In genomic region chr13:64161916-64162611, GRCm38 (mm10) we compare ENCODE assay signal across 8 mouse cellular contexts. TPM values are rescaled to one million over a fixed set of nuclear protein-coding genes. Genes with fewer than 3 reads are reported as not detected.
DNase-seq lines count a peak whose midpoint lies in the region; ATAC-seq and TF ChIP-seq lines count a peak whose summit lies in the region.

No protein-coding gene starts in this region.

- peak overlapping the region; percentile 36; the same call in 1 of the 2 replicates for H3K27ac ChIP-seq in bone marrow macrophage, adult 2 months (ENCODE audit: insufficient read depth, low read depth, low read length)
- peak overlapping the region; percentile 74 for H3K27ac ChIP-seq in forebrain, embryonic 13.5 days
- H3K27ac ChIP-seq in intestine, embryonic 16.5 days (ENCODE audit: low read length), result peak overlapping the region; percentile 83
- H3K27ac ChIP-seq in midbrain, embryonic 12.5 days (replicated peaks), result peak overlapping the region; percentile 88

- no peaks in the 10 kb centered on the region for H3K4me1 ChIP-seq in bone marrow macrophage, adult 2 months (ENCODE audit: control insufficient read depth, insufficient read depth, low read length)
- peaks cover 12% of the 10 kb centered on the region for H3K4me1 ChIP-seq in forebrain, embryonic 13.5 days
- peaks cover 10% of the 10 kb centered on the region for H3K4me1 ChIP-seq in intestine, embryonic 16.5 days (ENCODE audit: control insufficient read depth, insufficient read depth, low read length)
- H3K4me1 ChIP-seq in midbrain, embryonic 12.5 days, result peaks cover 13% of the 10 kb centered on the region

- H3K9me3 ChIP-seq in forebrain, embryonic 13.5 days (replicated peaks), result no peaks in the 10 kb centered on the region
- H3K9me3 ChIP-seq in intestine, embryonic 16.5 days (ENCODE audit: control insufficient read depth, low read length), result no peaks in the 10 kb centered on the region
- H3K9me3 ChIP-seq in midbrain, embryonic 12.5 days, result no peaks in the 10 kb centered on the region

- peaks cover 16% of the 10 kb centered on the region; the same call in 1 of the 2 replicates for H3K27me3 ChIP-seq in forebrain, embryonic 13.5 days
- H3K27me3 ChIP-seq in intestine, embryonic 16.5 days (replicated peaks; ENCODE audit: control insufficient read depth, insufficient read depth, low read length), result no peaks in the 10 kb centered on the region
- H3K27me3 ChIP-seq in midbrain, embryonic 12.5 days, result peaks cover 17% of the 10 kb centered on the region

- H3K36me3 ChIP-seq in forebrain, embryonic 13.5 days (ENCODE audit: poor library complexity, severe bottlenecking), result peaks cover 9% of the 10 kb centered on the region; the same call in 1 of the 2 replicates
- no peaks in the 10 kb centered on the region for H3K36me3 ChIP-seq in intestine, embryonic 16.5 days (ENCODE audit: control insufficient read depth, insufficient read depth, low read length)
- no peaks in the 10 kb centered on the region for H3K36me3 ChIP-seq in midbrain, embryonic 12.5 days

- no peak for TF ChIP-seq CTCF in bone marrow macrophage, adult 2 months (IDR thresholded peaks at IDR 0.05; ENCODE audit: low read depth, low read length)

- no peak for TF ChIP-seq POLR2A in bone marrow macrophage, adult 2 months (IDR thresholded peaks at IDR 0.05; ENCODE audit: borderline replicate concordance, low read depth, low read length)

- H3K9ac ChIP-seq in forebrain, embryonic 13.5 days, result peak overlapping the region; percentile 83
- peak overlapping the region; percentile 85 for H3K9ac ChIP-seq in intestine, embryonic 16.5 days (ENCODE audit: low read depth, low read length)
- peak overlapping the region; percentile 89 for H3K9ac ChIP-seq in midbrain, embryonic 12.5 days (replicated peaks)

- WGBS in forebrain, embryonic 13.5 days, result under 1% methylated on average over 67 of the region's 71 CpGs
- WGBS in intestine, embryonic 16.5 days, result under 1% methylated on average over 69 of the region's 71 CpGs
- 0% methylated on average over 66 of the region's 71 CpGs for WGBS in midbrain, embryonic 12.5 days

- peak overlapping the region; percentile 95 for H3K4me2 ChIP-seq in forebrain, embryonic 13.5 days
- H3K4me2 ChIP-seq in intestine, embryonic 16.5 days (ENCODE audit: low read depth, low read length), result peak overlapping the region; percentile 98
- peak overlapping the region; percentile 97 for H3K4me2 ChIP-seq in midbrain, embryonic 12.5 days (replicated peaks)

- ATAC-seq in forebrain, embryonic 13.5 days, result peak; percentile 75; the same call in 1 of the 2 replicates
- ATAC-seq in intestine, embryonic 16.5 days, result peak; percentile 74; the same call in 1 of the 2 replicates
- ATAC-seq in midbrain, embryonic 12.5 days (ENCODE audit: low FRiP score, low read depth), result peak; percentile 72; the same call in 1 of the 2 replicates

- DNase-seq in layer of hippocampus, adult 9-11 months, result peak; percentile 48
- DNase-seq in layer of hippocampus, postnatal 10 days (ENCODE audit: low spot score in 2 of 2), result no peak
- no peak for DNase-seq in Muller cell, postnatal 12 days (ENCODE audit: inconsistent ontology term)
- no peak for DNase-seq in adrenal gland, postnatal 4 days (ENCODE audit: low spot score in 2 of 2)

- H3K4me3 ChIP-seq in bone marrow macrophage, adult 2 months (ENCODE audit: insufficient read depth, low read length), result peak overlapping the region; percentile 92
- peak overlapping the region; percentile 63 for H3K4me3 ChIP-seq in forebrain, embryonic 13.5 days
- peak overlapping the region; percentile 83 for H3K4me3 ChIP-seq in intestine, embryonic 16.5 days (ENCODE audit: low read length)
- peak overlapping the region; percentile 75 for H3K4me3 ChIP-seq in midbrain, embryonic 12.5 days

RNA-seq across cellular contexts. Expression of gene Habp4, which starts 0.4 kb away (rescaled TPM):
- 100 to 1,000 TPM; 120 to 121 TPM for total RNA-seq in layer of hippocampus, postnatal 10 days (2021)
- polyA plus RNA-seq in bone marrow macrophage, adult 2 months (2012; ENCODE audit: insufficient read depth, insufficient read length, missing spikeins), result 17.6 and 20.9 TPM in 2 replicates
- 10.9 and 12.4 TPM in 2 replicates for polyA plus RNA-seq in forebrain, embryonic 13.5 days (2015; fragmentation: Nextera tagmentation; extraction: Ambion mirVana)
- polyA plus RNA-seq in intestine, embryonic 16.5 days (2015; fragmentation: Nextera tagmentation; extraction: Ambion mirVana), result 11.9 TPM in 2 replicates
- polyA plus RNA-seq in midbrain, embryonic 12.5 days (2016; fragmentation: Nextera tagmentation; extraction: Ambion mirVana), result 26.8 and 28.4 TPM in 2 replicates
- 10 to 100 TPM; 29.3 to 32.4 TPM for total RNA-seq in adrenal gland, postnatal 4 days (2021)

RNA-seq across cellular contexts. Expression of gene Zfp367, which starts 9.1 kb away (rescaled TPM):
- 1 to 10 TPM; 7.7 to 9.5 TPM for total RNA-seq in layer of hippocampus, postnatal 10 days (2021)
- 16.9 and 22.9 TPM in 2 replicates for polyA plus RNA-seq in bone marrow macrophage, adult 2 months (2012; ENCODE audit: insufficient read depth, insufficient read length, missing spikeins)
- polyA plus RNA-seq in forebrain, embryonic 13.5 days (2015; fragmentation: Nextera tagmentation; extraction: Ambion mirVana), result 18.9 and 20.4 TPM in 2 replicates
- polyA plus RNA-seq in intestine, embryonic 16.5 days (2015; fragmentation: Nextera tagmentation; extraction: Ambion mirVana), result 12.8 and 13.4 TPM in 2 replicates
- polyA plus RNA-seq in midbrain, embryonic 12.5 days (2016; fragmentation: Nextera tagmentation; extraction: Ambion mirVana), result 20.7 and 22.6 TPM in 2 replicates
- 10 to 100 TPM; 25.2 to 26.6 TPM for total RNA-seq in adrenal gland, postnatal 4 days (2021)

RNA-seq across cellular contexts. Expression of gene Slc35d2, which starts 32.9 kb away (rescaled TPM):
- total RNA-seq in layer of hippocampus, postnatal 10 days (2021), result 1 to 10 TPM in 1 of 2 experiments, under 1 TPM in 1; 0.62 to 1.6 TPM
- polyA plus RNA-seq in bone marrow macrophage, adult 2 months (2012; ENCODE audit: insufficient read depth, insufficient read length, missing spikeins), result 11.5 and 14.6 TPM in 2 replicates
- polyA plus RNA-seq in forebrain, embryonic 13.5 days (2015; fragmentation: Nextera tagmentation; extraction: Ambion mirVana), result 1.2 and 1.3 TPM in 2 replicates
- 5.5 and 6.8 TPM in 2 replicates for polyA plus RNA-seq in intestine, embryonic 16.5 days (2015; fragmentation: Nextera tagmentation; extraction: Ambion mirVana)
- 1.7 and 4.0 TPM in 2 replicates for polyA plus RNA-seq in midbrain, embryonic 12.5 days (2016; fragmentation: Nextera tagmentation; extraction: Ambion mirVana)
- 10 to 100 TPM in 1 of 2 experiments, 1 to 10 TPM in 1; 7.8 to 11.7 TPM for total RNA-seq in adrenal gland, postnatal 4 days (2021)

Comparison
In these comparisons a context has a peak if more than half of its experiments do, and no peak if none do; other contexts are left out.
1. H3K27ac ChIP-seq: peak in every context shown above with its lines; median percentile 88 in midbrain, embryonic 12.5 days; 83 in intestine, embryonic 16.5 days; 74 in forebrain, embryonic 13.5 days; 36 in bone marrow macrophage, adult 2 months.